Mouse (Mus musculus): ENCODE data around the gene Isca2.

DNA sequence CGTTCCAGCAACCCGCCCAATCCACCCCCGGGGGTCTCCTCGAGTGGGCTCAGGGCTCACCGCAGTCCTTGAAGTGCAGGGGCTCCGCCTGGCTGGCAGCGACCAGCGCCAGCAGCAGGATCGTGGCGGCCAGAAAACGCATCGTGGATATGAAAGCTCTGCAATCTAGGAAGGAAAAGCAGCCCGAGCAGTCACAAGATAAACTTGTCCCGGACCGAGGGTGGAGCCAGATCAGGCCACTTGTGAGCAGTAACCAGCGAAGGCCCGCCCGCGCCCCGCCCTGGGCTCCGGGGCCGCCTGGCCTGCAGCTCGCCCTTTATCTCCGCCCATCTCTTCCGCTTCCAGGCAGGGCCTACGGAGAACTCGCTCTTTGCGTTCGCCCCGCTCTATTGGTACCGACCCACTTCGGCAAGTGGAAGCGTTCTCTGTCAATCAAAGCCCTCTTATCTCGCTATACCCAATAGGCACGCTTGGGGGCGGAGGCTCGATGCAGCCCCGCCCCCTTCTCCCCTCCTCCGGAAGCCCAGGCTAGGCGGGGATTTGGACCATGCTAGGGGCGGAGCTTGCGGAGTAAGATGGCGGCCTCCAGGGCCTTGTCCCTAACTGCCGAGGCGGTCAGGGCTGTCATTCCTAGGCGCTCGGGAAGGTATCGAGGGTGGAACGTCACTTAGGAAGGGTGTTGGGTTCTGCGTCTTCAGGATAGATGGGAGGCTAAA lies at the start of gene Isca2, which contains the start of gene Npc2:
- TF ChIP-seq CTCF (IDR thresholded peaks at IDR 0.05; ENCODE audit: low read depth, low read length) = no peak
- TF ChIP-seq GATA1 (IDR thresholded peaks at IDR 0.05; ENCODE audit: borderline replicate concordance, low read length) = no peak
- no peak for TF ChIP-seq TAL1 (conservative IDR thresholded peaks at IDR 0.05; ENCODE audit: low read depth, low read length)
- TF ChIP-seq POLR2AphosphoS5 (IDR thresholded peaks at IDR 0.05; ENCODE audit: insufficient replicate concordance, low read depth, low read length) = no peak
- peak; percentile 78; the same call in 1 of the 2 replicates for TF ChIP-seq GATA2 (IDR thresholded peaks at IDR 0.05; ENCODE audit: borderline replicate concordance, low read depth, low read length)

Data from G1E (cell line).